Mouse (Mus musculus): ENCODE results near the gene Ankfn1. TPM values are rescaled to one million over a fixed set of nuclear protein-coding genes. Genes with fewer than 3 reads are reported as not detected.

Ankfn1 gene
- polyA plus RNA-seq, 1 experiment from 2014 or later, result 0.06 TPM

- Histone ChIP-seq H3K4me3 (ENCODE audit: low read length) (no peak overlapping the region), H3K9ac (ENCODE audit: low read depth, low read length) (no peak overlapping the region), H3K9me3 (ENCODE audit: control insufficient read depth, low read length) (no peaks in the 10 kb centered on the region), H3K36me3 (ENCODE audit: control insufficient read depth, insufficient read depth, low read length) (no peaks in the 10 kb centered on the region), H3K4me2 (ENCODE audit: low read depth, low read length) (no peak overlapping the region), H3K27me3 (replicated peaks; ENCODE audit: control insufficient read depth, insufficient read depth, low read length) (no peaks in the 10 kb centered on the region), H3K27ac (ENCODE audit: low read length) (no peak overlapping the region), H3K4me1 (ENCODE audit: control insufficient read depth, insufficient read depth, low read length) (0 out of 2 replicates have a peak, but pooled peaks cover 3% of the 10 kb centered on the region)
- no peak for ATAC-seq
- 59% methylated on average over 11 of the region's 11 CpGs for WGBS
Measured at GRCm38 (mm10) chr11:89506595-89507245, 270.7 kb downstream of the Ankfn1 start.

GRCm38 (mm10) chr11:89505046-89505445 lies 272.4 kb downstream of the Ankfn1 start:
- no peaks in the 10 kb centered on the region for H3K36me3 ChIP-seq (ENCODE audit: control insufficient read depth, insufficient read depth, low read length)
- 82% methylated on average over 7 of the region's 7 CpGs for WGBS
- H3K4me3 ChIP-seq (ENCODE audit: low read length), result no peak overlapping the region
- no peak overlapping the region for H3K27ac ChIP-seq (ENCODE audit: low read length)
- no peaks in the 10 kb centered on the region for H3K27me3 ChIP-seq (replicated peaks; ENCODE audit: control insufficient read depth, insufficient read depth, low read length)
- ATAC-seq, result no peak
- no peak overlapping the region for H3K4me2 ChIP-seq (ENCODE audit: low read depth, low read length)
- 0 out of 2 replicates have a peak, but pooled peaks cover 3% of the 10 kb centered on the region for H3K4me1 ChIP-seq (ENCODE audit: control insufficient read depth, insufficient read depth, low read length)
- no peak overlapping the region for H3K9ac ChIP-seq (ENCODE audit: low read depth, low read length)
- H3K9me3 ChIP-seq (ENCODE audit: control insufficient read depth, low read length), result no peaks in the 10 kb centered on the region

GRCm38 (mm10) chr11:89501796-89502195 lies 275.7 kb downstream of the Ankfn1 start:
- ATAC-seq, result no peak

GRCm38 (mm10) chr11:89500961-89501360 lies 276.5 kb downstream of the Ankfn1 start:
- no peak for ATAC-seq

More at GRCm38 (mm10) chr11:89501796-89502195, 275.7 kb downstream of the Ankfn1 start:
- no peak overlapping the region for H3K9ac ChIP-seq (ENCODE audit: low read depth, low read length)
- 68% methylated on average over 7 of the region's 7 CpGs for WGBS
- no peaks in the 10 kb centered on the region for H3K36me3 ChIP-seq (ENCODE audit: control insufficient read depth, insufficient read depth, low read length)
- no peaks in the 10 kb centered on the region for H3K9me3 ChIP-seq (ENCODE audit: control insufficient read depth, low read length)
- H3K27me3 ChIP-seq (replicated peaks; ENCODE audit: control insufficient read depth, insufficient read depth, low read length), result no peaks in the 10 kb centered on the region
- no peak overlapping the region for H3K27ac ChIP-seq (ENCODE audit: low read length)
- H3K4me3 ChIP-seq (ENCODE audit: low read length), result no peak overlapping the region
- H3K4me2 ChIP-seq (ENCODE audit: low read depth, low read length), result no peak overlapping the region
- no peaks in the 10 kb centered on the region for H3K4me1 ChIP-seq (ENCODE audit: control insufficient read depth, insufficient read depth, low read length)

GRCm38 (mm10) chr11:89481084-89481483 lies 296.4 kb downstream of the Ankfn1 start:
- Histone ChIP-seq H3K4me1 (ENCODE audit: control insufficient read depth, insufficient read depth, low read length) (no peaks in the 10 kb centered on the region), H3K4me2 (ENCODE audit: low read depth, low read length) (no peak overlapping the region), H3K27ac (ENCODE audit: low read length) (no peak overlapping the region), H3K36me3 (ENCODE audit: control insufficient read depth, insufficient read depth, low read length) (no peaks in the 10 kb centered on the region), H3K9ac (ENCODE audit: low read depth, low read length) (no peak overlapping the region), H3K4me3 (ENCODE audit: low read length) (no peak overlapping the region), H3K9me3 (ENCODE audit: control insufficient read depth, low read length) (no peaks in the 10 kb centered on the region), H3K27me3 (replicated peaks; ENCODE audit: control insufficient read depth, insufficient read depth, low read length) (no peaks in the 10 kb centered on the region)
- no peak for ATAC-seq
- WGBS, result 60% methylated on average over 6 of the region's 6 CpGs

More at GRCm38 (mm10) chr11:89500961-89501360, 276.5 kb downstream of the Ankfn1 start:
- Histone ChIP-seq H3K4me1 (ENCODE audit: control insufficient read depth, insufficient read depth, low read length) (no peaks in the 10 kb centered on the region), H3K27me3 (replicated peaks; ENCODE audit: control insufficient read depth, insufficient read depth, low read length) (no peaks in the 10 kb centered on the region), H3K27ac (ENCODE audit: low read length) (no peak overlapping the region), H3K36me3 (ENCODE audit: control insufficient read depth, insufficient read depth, low read length) (no peaks in the 10 kb centered on the region), H3K4me2 (ENCODE audit: low read depth, low read length) (no peak overlapping the region), H3K9ac (ENCODE audit: low read depth, low read length) (no peak overlapping the region), H3K4me3 (ENCODE audit: low read length) (no peak overlapping the region), H3K9me3 (ENCODE audit: control insufficient read depth, low read length) (no peaks in the 10 kb centered on the region)
- WGBS, result 73% methylated on average over 2 of the region's 2 CpGs

- H3K4me2 ChIP-seq (ENCODE audit: low read depth, low read length), result no peak overlapping the region
- H3K9me3 ChIP-seq (ENCODE audit: control insufficient read depth, low read length), result no peaks in the 10 kb centered on the region
- no peaks in the 10 kb centered on the region for H3K36me3 ChIP-seq (ENCODE audit: control insufficient read depth, insufficient read depth, low read length)
- no peak overlapping the region for H3K4me3 ChIP-seq (ENCODE audit: low read length)
- no peak overlapping the region for H3K9ac ChIP-seq (ENCODE audit: low read depth, low read length)
- 36% methylated on average over 5 of the region's 5 CpGs for WGBS
- ATAC-seq, result no peak
- H3K4me1 ChIP-seq (ENCODE audit: control insufficient read depth, insufficient read depth, low read length), result no peaks in the 10 kb centered on the region
- no peak overlapping the region for H3K27ac ChIP-seq (ENCODE audit: low read length)
- no peaks in the 10 kb centered on the region for H3K27me3 ChIP-seq (replicated peaks; ENCODE audit: control insufficient read depth, insufficient read depth, low read length)
Measured at GRCm38 (mm10) chr11:89476927-89477326, 300.5 kb downstream of the Ankfn1 start.

- WGBS, result 56% methylated on average over 4 of the region's 4 CpGs
- no peak overlapping the region for H3K9ac ChIP-seq (ENCODE audit: low read depth, low read length)
- no peaks in the 10 kb centered on the region for H3K9me3 ChIP-seq (ENCODE audit: control insufficient read depth, low read length)
- no peak overlapping the region for H3K4me3 ChIP-seq (ENCODE audit: low read length)
- ATAC-seq, result no peak
- no peaks in the 10 kb centered on the region for H3K36me3 ChIP-seq (ENCODE audit: control insufficient read depth, insufficient read depth, low read length)
- H3K4me2 ChIP-seq (ENCODE audit: low read depth, low read length), result no peak overlapping the region
- no peaks in the 10 kb centered on the region for H3K4me1 ChIP-seq (ENCODE audit: control insufficient read depth, insufficient read depth, low read length)
- H3K27ac ChIP-seq (ENCODE audit: low read length), result 0 out of 2 replicates have a peak overlapping the region, but pooled peaks have one; percentile 18
- no peaks in the 10 kb centered on the region for H3K27me3 ChIP-seq (replicated peaks; ENCODE audit: control insufficient read depth, insufficient read depth, low read length)
Measured at GRCm38 (mm10) chr11:89476047-89476446, 301.4 kb downstream of the Ankfn1 start.

GRCm38 (mm10) chr11:89472871-89473270 lies 304.6 kb downstream of the Ankfn1 start:
- Histone ChIP-seq H3K27me3 (replicated peaks; ENCODE audit: control insufficient read depth, insufficient read depth, low read length) (no peaks in the 10 kb centered on the region), H3K4me2 (ENCODE audit: low read depth, low read length) (no peak overlapping the region), H3K4me3 (ENCODE audit: low read length) (no peak overlapping the region), H3K4me1 (ENCODE audit: control insufficient read depth, insufficient read depth, low read length) (no peaks in the 10 kb centered on the region), H3K27ac (ENCODE audit: low read length) (no peak overlapping the region), H3K9me3 (ENCODE audit: control insufficient read depth, low read length) (no peaks in the 10 kb centered on the region), H3K9ac (ENCODE audit: low read depth, low read length) (no peak overlapping the region), H3K36me3 (ENCODE audit: control insufficient read depth, insufficient read depth, low read length) (no peaks in the 10 kb centered on the region)
- no peak for ATAC-seq
- 89% methylated on average over 4 of the region's 4 CpGs for WGBS

GRCm38 (mm10) chr11:89465381-89465780 lies 312.1 kb downstream of the Ankfn1 start:
- Histone ChIP-seq H3K4me2 (ENCODE audit: low read depth, low read length) (no peak overlapping the region), H3K9ac (ENCODE audit: low read depth, low read length) (no peak overlapping the region), H3K27me3 (replicated peaks; ENCODE audit: control insufficient read depth, insufficient read depth, low read length) (no peaks in the 10 kb centered on the region), H3K36me3 (ENCODE audit: control insufficient read depth, insufficient read depth, low read length) (no peaks in the 10 kb centered on the region), H3K4me1 (ENCODE audit: control insufficient read depth, insufficient read depth, low read length) (no peaks in the 10 kb centered on the region), H3K9me3 (ENCODE audit: control insufficient read depth, low read length) (no peaks in the 10 kb centered on the region), H3K27ac (ENCODE audit: low read length) (no peak overlapping the region), H3K4me3 (ENCODE audit: low read length) (no peak overlapping the region)
- 88% methylated on average over 4 of the region's 4 CpGs for WGBS
- ATAC-seq, result no peak

GRCm38 (mm10) chr11:89462216-89462615 lies 315.2 kb downstream of the Ankfn1 start:
- Histone ChIP-seq H3K27ac (ENCODE audit: low read length) (no peak overlapping the region), H3K9me3 (ENCODE audit: control insufficient read depth, low read length) (no peaks in the 10 kb centered on the region), H3K27me3 (replicated peaks; ENCODE audit: control insufficient read depth, insufficient read depth, low read length) (no peaks in the 10 kb centered on the region), H3K4me2 (ENCODE audit: low read depth, low read length) (no peak overlapping the region), H3K4me1 (ENCODE audit: control insufficient read depth, insufficient read depth, low read length) (no peaks in the 10 kb centered on the region), H3K36me3 (ENCODE audit: control insufficient read depth, insufficient read depth, low read length) (no peaks in the 10 kb centered on the region), H3K9ac (ENCODE audit: low read depth, low read length) (no peak overlapping the region), H3K4me3 (ENCODE audit: low read length) (no peak overlapping the region)
- ATAC-seq, result no peak
- 87% methylated on average over 10 of the region's 10 CpGs for WGBS

Data from intestine, embryonic 16.5 days (tissue).